Mouse (Mus musculus) lung, postnatal 4 days (tissue): ENCODE data around the gene Csf2rb2.
"Not testable (repeated sequence)": the region's sequence is repeated elsewhere in the genome, so short reads cannot be mapped to it uniquely, and the experiment has no call there.

ENCODE experiments used
- DNase-seq, 2 experiments: peaks; one replicate each; pipeline ENCODE4 v3.0.0; 2021

Csf2rb2 gene

DNA sequence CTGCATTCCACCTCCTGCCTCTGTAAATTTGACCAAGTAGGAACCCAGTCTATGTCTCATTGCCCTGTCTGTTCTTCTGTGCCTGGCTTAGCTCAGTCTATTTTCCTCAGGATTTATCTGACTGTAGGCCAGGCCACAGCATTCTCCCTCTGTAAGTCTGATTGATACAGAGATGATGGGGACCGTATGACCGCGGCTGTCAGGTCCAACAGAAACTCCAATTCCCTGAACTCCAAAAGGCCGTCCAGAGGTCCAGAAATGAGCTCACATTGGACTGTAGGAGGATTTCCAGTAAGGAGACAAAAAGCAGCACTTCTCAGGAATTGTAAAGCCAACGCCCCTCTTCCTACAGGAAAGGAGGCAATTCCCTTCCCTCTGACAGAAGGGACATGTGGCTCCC, 8.1 kb upstream of the Csf2rb2 start:
- not testable (repeated sequence) for DNase-seq

GRCm38 (mm10) chr15:78312421-78313233, 7.1 kb upstream of the Csf2rb2 start:
- not testable (repeated sequence) for DNase-seq

GRCm38 (mm10) chr15:78310971-78311370, 5.5 kb upstream of the Csf2rb2 start:
- DNase-seq, result no peak

DNA sequence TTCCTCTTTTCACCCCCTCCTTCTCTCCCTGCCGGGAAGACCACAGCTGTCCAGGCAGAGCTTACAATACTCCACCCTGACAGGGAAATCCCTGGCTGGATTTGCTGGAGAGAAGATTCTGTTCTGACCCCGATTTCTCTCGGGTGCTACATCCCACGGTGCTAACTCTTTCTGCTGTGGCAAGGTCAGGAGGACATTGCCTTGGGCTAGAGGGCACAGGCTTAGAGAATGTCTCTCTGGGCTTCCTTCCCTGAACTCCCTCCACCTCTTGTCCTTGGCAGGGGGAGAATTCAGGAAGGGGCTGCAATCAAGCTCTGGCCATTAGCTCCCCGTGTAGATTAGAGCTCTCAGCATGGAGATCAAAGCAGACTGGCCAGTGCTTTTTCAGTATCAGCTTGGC, 4.3 kb upstream of the Csf2rb2 start:
- DNase-seq, result no peak

DNA sequence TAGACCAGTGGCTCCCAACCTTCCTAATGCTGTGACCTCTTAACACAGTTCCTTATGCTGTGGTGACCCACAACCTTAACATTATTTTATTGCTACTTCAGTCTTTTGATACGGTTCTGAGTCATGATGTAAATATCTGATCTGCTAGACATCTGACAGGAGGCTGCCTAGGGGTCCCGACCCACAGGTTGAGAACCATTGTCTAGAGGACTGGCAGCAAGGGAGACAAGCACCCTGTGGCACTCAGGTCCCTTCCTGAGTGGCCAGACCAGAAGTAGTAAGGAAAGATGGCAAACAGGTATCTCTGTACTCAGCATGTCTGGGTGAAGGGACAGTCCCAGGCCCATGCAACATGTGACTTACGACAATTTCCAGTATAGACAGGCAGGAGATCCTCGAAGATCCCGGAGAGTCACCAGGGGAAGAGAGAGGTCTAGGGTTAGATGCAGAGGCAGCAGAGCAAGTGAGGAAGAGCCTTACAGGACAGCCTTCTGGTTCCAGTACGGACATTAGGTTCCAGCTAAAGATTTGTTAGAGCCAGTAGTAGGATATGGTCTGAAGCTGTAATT, 1.8 kb downstream of the Csf2rb2 start:
- no peak for DNase-seq

- DNase-seq, result no peak
Observed at GRCm38 (mm10) chr15:78302718-78303117, 2.8 kb downstream of the Csf2rb2 start.

GRCm38 (mm10) chr15:78300773-78301172, 4.7 kb downstream of the Csf2rb2 start:
- no peak for DNase-seq

GRCm38 (mm10) chr15:78299641-78300040, 5.9 kb downstream of the Csf2rb2 start:
- DNase-seq, result no peak

GRCm38 (mm10) chr15:78298558-78298957, 7.0 kb downstream of the Csf2rb2 start:
- DNase-seq, result no peak

DNA sequence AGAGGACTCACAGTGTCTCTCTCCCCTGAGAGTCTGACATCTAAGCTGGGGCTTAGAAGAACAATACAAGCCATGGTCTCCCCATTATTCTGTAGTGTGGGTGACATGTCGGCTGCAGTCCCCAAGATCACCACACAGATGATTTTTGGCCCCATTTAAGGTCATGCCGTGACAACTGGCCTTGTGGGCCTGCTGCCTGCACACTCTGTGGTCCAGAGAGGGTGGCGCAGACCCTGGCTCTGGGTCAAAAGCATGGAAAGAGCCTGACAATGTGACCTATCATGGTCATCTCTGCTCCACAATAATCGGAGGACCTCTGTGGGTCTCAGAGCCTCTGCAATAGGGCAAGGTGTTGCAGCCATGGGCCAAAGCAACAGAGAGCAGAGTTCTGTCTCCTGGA, 11.8 kb downstream of the Csf2rb2 start:
- DNase-seq, result no peak

- not testable (repeated sequence) for DNase-seq
Observed at GRCm38 (mm10) chr15:78293228-78293627, 12.3 kb downstream of the Csf2rb2 start.

GRCm38 (mm10) chr15:78289775-78290174, 15.7 kb downstream of the Csf2rb2 start:
- DNase-seq, result not testable (repeated sequence)

- no peak for DNase-seq
Observed at GRCm38 (mm10) chr15:78287941-78288340, 17.6 kb downstream of the Csf2rb2 start.

DNA sequence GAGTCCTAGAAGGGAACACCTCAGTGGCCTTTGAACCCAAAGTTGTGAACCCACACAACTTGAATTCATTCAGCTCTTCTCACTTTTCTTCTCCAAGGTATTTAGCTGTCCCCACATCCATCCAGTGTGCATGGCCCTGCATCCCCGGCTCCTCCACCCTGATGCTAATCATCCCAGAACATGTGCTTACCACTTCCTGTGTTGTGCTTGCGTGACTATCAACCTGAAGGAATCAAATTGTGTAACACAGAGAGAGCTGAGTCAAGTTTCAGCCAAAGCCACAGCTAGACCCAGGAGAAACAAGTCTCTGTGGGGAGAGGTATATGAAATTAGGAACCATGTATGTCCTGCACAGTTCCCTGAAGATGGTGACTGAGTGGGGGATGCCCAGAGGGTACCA, 27.2 kb downstream of the Csf2rb2 start:
- no peak for DNase-seq

DNA sequence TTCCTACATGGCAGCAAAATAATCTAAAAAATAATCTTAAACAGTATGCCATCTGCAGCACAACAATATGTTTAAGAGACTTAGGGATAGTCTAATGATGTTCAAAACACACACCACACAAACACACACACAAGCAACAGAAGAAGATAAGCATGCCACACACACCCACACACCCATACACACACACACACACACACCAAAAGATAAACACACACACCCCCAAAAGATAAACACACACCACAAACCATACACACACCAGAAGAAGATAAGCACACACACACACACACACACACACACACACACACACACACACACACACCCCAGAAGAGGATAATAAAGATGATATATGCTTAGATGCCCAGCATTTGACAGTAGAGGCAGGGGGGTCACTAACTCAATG, 34.3 kb downstream of the Csf2rb2 start:
- no peak for DNase-seq

GRCm38 (mm10) chr15:78267865-78268264, 37.7 kb downstream of the Csf2rb2 start:
- no peak for DNase-seq

- DNase-seq, result no peak
Observed at GRCm38 (mm10) chr15:78267441-78267840, 38.1 kb downstream of the Csf2rb2 start.

DNA sequence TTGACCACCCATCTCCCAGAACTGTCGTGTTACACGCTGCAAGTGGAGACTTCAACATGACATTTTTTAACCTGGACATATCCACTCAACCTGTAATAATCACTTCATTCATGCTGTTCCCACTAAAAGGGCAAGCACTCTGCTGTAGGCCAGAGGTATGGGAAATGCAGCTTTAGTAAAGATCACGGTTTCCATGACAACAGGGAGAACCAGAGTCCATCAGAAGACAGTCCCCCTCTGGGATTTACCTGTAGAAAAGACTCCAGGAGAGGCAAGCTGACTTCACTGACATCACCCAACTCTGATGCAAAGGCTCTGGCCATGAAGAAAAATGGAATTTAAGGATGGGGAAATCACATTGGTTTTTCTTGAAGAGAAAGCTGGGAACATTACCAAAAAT, 42.2 kb downstream of the Csf2rb2 start:
- no peak for DNase-seq

GRCm38 (mm10) chr15:78260668-78261333, 44.7 kb downstream of the Csf2rb2 start:
- DNase-seq, result no peak

- peak; percentile 61 to 70 for DNase-seq
Observed at GRCm38 (mm10) chr15:78258246-78258865, 47.2 kb downstream of the Csf2rb2 start.

GRCm38 (mm10) chr15:78257326-78258050, 48.0 kb downstream of the Csf2rb2 start:
- peak; percentile 43 to 71 for DNase-seq

- not testable (repeated sequence) for DNase-seq
Observed at GRCm38 (mm10) chr15:78256602-78257259, 48.8 kb downstream of the Csf2rb2 start.
